Mouse (Mus musculus): ENCODE results near the gene Cuta. TPM values are rescaled to one million over a fixed set of nuclear protein-coding genes. Genes with fewer than 3 reads are reported as not detected.

Cuta gene
- 177 and 198 TPM in 2 replicates for polyA plus RNA-seq (2012; rRNA removed)

DNA sequence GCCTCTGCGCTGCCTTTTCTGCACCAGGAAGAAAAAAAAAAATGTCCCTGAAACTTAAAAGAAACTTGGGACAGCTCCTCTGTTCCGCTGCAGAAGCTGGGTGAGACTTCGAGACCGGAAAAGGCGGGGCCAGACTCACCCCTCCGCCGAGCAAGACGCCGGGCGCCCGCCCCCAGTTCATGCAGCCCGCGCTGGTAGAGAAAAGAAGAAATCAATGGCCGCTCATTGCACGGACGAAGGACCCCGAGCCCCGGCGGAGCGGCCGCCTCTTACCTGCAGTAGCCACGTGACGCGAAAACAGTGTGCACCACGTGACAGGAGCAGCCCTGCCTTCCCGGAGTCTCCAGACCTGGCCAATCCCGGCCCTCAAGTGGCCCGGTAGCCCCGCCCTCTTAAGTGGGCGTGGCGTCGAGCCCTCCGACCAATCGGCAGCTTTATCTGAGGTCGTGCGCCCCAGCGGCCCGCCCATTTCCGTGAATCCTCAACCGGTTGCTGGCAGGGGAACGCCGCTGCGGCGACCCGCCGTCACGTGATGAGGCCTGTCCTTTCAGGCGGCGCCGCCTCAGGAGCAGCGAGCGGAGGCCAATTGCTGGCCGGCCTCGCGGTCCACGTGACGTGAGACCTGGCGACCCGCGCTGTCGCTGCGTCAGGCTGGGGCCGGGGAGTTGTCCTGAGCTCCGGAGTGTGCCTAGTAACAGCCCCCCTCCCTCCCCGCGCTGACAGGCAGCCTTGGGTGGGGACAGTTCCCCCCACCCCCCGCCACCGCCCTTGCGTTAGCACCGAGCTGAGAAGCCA lies at the start of gene Cuta:
Gene Cuta, minus strand, starts transcription at position 392 of the 795 bp plus-strand sequence.

GRCm38 (mm10) chr17:26972703-26973574 lies 33.6 kb upstream of the Cuta start, which contains the start of gene Zbtb9:
Gene Zbtb9, plus strand, starts transcription at chr17:26973167.

GRCm38 (mm10) chr17:26941031-26941789 lies 1.8 kb upstream of the Cuta start, which contains the start of gene Syngap1:
Gene Syngap1, plus strand, starts transcription at chr17:26941253.

DNA sequence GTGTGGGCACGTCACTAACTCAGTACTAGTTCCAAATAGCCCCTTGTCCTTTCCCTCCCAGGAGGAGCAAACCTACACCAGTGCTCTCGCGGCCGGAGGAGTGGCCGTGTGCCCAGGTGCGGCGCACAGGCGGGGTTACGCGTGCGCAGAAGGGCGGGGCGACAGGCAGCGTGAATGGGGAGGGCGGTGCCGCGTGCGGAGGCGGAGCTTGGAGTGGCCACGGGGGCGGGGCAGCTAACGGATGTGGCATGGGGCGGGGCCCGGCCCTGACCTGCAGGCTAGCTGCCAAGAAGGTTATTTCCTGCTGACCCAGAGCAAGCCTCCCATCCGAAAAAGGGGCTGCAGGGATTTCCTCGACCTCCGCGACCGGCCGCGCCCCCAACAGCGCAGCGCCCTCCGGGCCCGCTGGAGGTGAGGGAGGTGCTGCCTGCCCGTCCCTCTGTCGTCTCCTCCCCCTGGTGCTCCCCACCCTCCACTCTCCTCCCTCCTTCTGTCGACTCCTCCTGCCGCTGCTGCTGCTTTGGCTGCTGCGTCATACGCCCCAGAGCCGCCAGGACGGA lies 6.5 kb downstream of the Cuta start, which contains the start of gene Phf1:
Gene Phf1, plus strand, starts transcription at position 214 of the 560 bp plus-strand sequence.

GRCm38 (mm10) chr17:26916711-26917482 lies 22.5 kb downstream of the Cuta start, which contains the start of gene Kifc5b:
Gene Kifc5b, plus strand, starts transcription at chr17:26917091.

Other genes starting within 250 kb of the Cuta start
- gene Crebrf, start 223.9 kb downstream of the Cuta start, polyA plus RNA-seq (2012; rRNA removed), result 2.8 and 3.1 TPM in 2 replicates
- gene Bnip1, start 158.5 kb downstream of the Cuta start, polyA plus RNA-seq (2012; rRNA removed), result 17.4 and 20.4 TPM in 2 replicates
- gene Nkx2-5, start 94.6 kb downstream of the Cuta start, polyA plus RNA-seq (2012; rRNA removed), result 0.13 and 0.16 TPM in 2 replicates
- 5.4 and 5.8 TPM in 2 replicates for gene Kifc5b, start 22.5 kb downstream of the Cuta start, polyA plus RNA-seq (2012; rRNA removed)
- 93.0 and 120 TPM in 2 replicates for gene Phf1, start 6.5 kb downstream of the Cuta start, polyA plus RNA-seq (2012; rRNA removed)
- 84.5 and 103 TPM in 2 replicates for gene Syngap1, start 1.7 kb upstream of the Cuta start, polyA plus RNA-seq (2012; rRNA removed)
- 12.8 and 14.3 TPM in 2 replicates for gene Zbtb9, start 33.6 kb upstream of the Cuta start, polyA plus RNA-seq (2012; rRNA removed)
- gene Bak1, start 89.4 kb upstream of the Cuta start, polyA plus RNA-seq (2012; rRNA removed), result 55.8 and 75.4 TPM in 2 replicates
- 11.4 and 13.1 TPM in 2 replicates for gene Itpr3, start 117.7 kb upstream of the Cuta start, polyA plus RNA-seq (2012; rRNA removed)
- gene Uqcc2, start 194.3 kb upstream of the Cuta start, polyA plus RNA-seq (2012; rRNA removed), result 162 and 289 TPM in 2 replicates
- 0.55 and 0.68 TPM in 2 replicates for gene Ip6k3, start 228.2 kb upstream of the Cuta start, polyA plus RNA-seq (2012; rRNA removed)